Mouse (Mus musculus) midbrain, postnatal 0 days (tissue): ENCODE measurements around the gene Paqr4. TPM values are rescaled to one million over a fixed set of nuclear protein-coding genes. Genes with fewer than 3 reads are reported as not detected.
A peak's percentile ranks its signal among the peaks of the same experiment; 100 is the strongest.

Experiments
- ATAC-seq: fragments of 200-750 bp; cut with Nextera tagmentation; 2 replicates; pipeline ENCODE4 v1.8.0; 2017; ENCODE audit warnings: moderate number of reproducible peaks, mild to moderate bottlenecking, moderate TSS enrichment, moderate library complexity; ENCODE audit not compliant: low FRiP score
- DNase-seq: peaks from one replicate; pipeline ENCODE4 v3.0.0-alpha.2; 2015; ENCODE audit warnings: low spot score
- H3K27ac ChIP-seq: fragments of 300-500 bp; sonication (generic); 2 replicates; pipeline ENCODE4 v1.5.1; 2014; ENCODE audit warnings: low read depth, mild to moderate bottlenecking, low read length, mixed read lengths
- H3K27me3 ChIP-seq: fragments of 300-500 bp; sonication (generic); 2 replicates; pipeline ENCODE4 v1.6.1; 2014; ENCODE audit warnings: low read length, control low read depth, mixed read lengths; ENCODE audit not compliant: insufficient read depth
- H3K36me3 ChIP-seq: fragments of 300-500 bp; sonication (generic); 2 replicates; pipeline ENCODE4 v1.6.1; 2014; ENCODE audit warnings: low read length, control low read depth, mixed read lengths; ENCODE audit not compliant: insufficient read depth
- H3K4me1 ChIP-seq: fragments of 300-500 bp; sonication (generic); 2 replicates; pipeline ENCODE4 v1.6.1; 2014; ENCODE audit warnings: mild to moderate bottlenecking, control low read depth, antibody characterized with exemption, low read length, mixed read lengths; ENCODE audit not compliant: insufficient read depth
- H3K4me2 ChIP-seq: fragments of 300-500 bp; sonication (generic); 2 replicates; pipeline ENCODE4 v1.6.1; 2014; ENCODE audit warnings: low read depth, mild to moderate bottlenecking, low read length, mixed read lengths; ENCODE audit not compliant: poor library complexity, severe bottlenecking
- H3K4me3 ChIP-seq: fragments of 300-500 bp; sonication (generic); 2 replicates; pipeline ENCODE4 v1.5.1; 2014; ENCODE audit warnings: low read depth, mild to moderate bottlenecking, low read length, moderate library complexity
- H3K9ac ChIP-seq: fragments of 300-500 bp; sonication (generic); replicated peaks from 2 replicates; pipeline ENCODE4 v1.6.1; 2014; ENCODE audit warnings: mild to moderate bottlenecking, low read length, moderate library complexity, mixed read lengths; ENCODE audit not compliant: poor library complexity, severe bottlenecking
- H3K9me3 ChIP-seq: fragments of 300-500 bp; sonication (generic); 2 replicates; pipeline ENCODE4 v1.6.1; 2016; ENCODE audit warnings: low read length, control low read depth
- CTCF ChIP-seq: IDR thresholded peaks from 2 replicates; pipeline ENCODE4 v1.5.1; 2016; ENCODE audit warnings: antibody characterized with exemption, mild to moderate bottlenecking
- WGBS: fragments of 180-500 bp; shearing (Covaris S2); extraction: QIAGEN DNeasy Blood & Tissue Kit; methylation state at CpG from one replicate; pipeline ENCODE4 v1.1.7; 2014; 5-methylcytosine and 5-hydroxymethylcytosine counted together
- polyA plus RNA-seq: library from polyadenylated mRNA; unstranded; fragments of >200 nt; fragmentation: Nextera tagmentation; extraction: Ambion mirVana; gene quantifications from 2 replicates; pipeline ENCODE4 v1.2.1, GENCODE M21; 2015
- total RNA-seq: library from RNA; depleted of rRNA; stranded (reverse); fragments of >200 nt; gene quantifications from 2 replicates; pipeline ENCODE4 v1.2.3, GENCODE M21; 2014

Paqr4 gene
- total and polyA plus RNA-seq, 2 experiments from 2014 or later: 66.0 to 103 TPM

DNA sequence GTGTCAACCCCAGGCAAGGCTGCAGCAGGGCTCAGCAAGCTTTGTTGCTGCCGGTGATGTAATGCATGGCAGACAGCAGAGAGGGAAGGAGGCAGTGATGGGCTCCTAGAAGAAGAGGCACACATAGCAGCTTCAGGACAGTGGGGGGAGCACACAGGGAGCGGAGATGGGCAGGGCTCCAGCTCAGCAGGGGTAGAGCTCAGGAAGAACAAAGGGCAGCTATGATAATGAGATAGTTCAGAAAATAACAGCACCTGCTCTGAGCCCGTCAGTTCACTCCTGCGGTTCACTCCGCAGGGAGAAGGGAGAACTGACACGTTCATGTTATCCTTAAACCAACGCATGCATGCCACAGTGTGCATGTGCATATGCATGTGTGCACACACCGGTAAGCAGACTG lies 18.1 kb upstream of the Paqr4 start:
- Histone ChIP-seq H3K4me2 (no peak overlapping the region), H3K36me3 (peaks cover 77% of the 10 kb centered on the region), H3K9me3 (no peaks in the 10 kb centered on the region), H3K9ac (no peak overlapping the region), H3K27ac (no peak overlapping the region), H3K27me3 (no peaks in the 10 kb centered on the region), H3K4me3 (no peak overlapping the region), H3K4me1 (no peaks in the 10 kb centered on the region)
- no peak for TF ChIP-seq CTCF
- DNase-seq: no peak
- WGBS: 54% methylated on average over 8 of the region's 8 CpGs
- ATAC-seq: no peak

DNA sequence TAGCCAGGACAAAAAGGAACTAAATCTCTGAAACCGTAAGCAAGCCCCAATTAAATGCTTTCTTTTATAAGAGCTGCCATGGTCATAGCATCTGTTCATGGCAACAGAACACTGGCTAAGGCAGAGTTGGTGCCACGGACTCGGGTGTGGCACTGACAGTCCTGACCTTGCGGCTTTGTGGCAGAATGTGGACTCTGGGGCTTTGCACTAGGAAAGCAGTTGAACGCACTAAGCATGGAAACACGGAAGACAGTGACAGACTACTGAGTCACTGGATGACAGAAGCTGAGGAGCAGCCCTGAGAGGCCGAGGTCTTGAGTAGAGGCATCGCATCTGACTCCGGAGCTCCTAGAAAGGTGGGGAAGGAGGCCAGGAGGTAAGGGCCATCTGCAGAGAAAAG lies 16.9 kb upstream of the Paqr4 start:
- Histone ChIP-seq H3K4me1 (no peaks in the 10 kb centered on the region), H3K9me3 (no peaks in the 10 kb centered on the region), H3K4me2 (no peak overlapping the region), H3K36me3 (peaks cover 82% of the 10 kb centered on the region), H3K9ac (no peak overlapping the region), H3K27me3 (no peaks in the 10 kb centered on the region), H3K4me3 (no peak overlapping the region), H3K27ac (no peak overlapping the region)
- no peak for TF ChIP-seq CTCF
- DNase-seq: no peak
- ATAC-seq: no peak
- WGBS: 98% methylated on average over 9 of the region's 9 CpGs

DNA sequence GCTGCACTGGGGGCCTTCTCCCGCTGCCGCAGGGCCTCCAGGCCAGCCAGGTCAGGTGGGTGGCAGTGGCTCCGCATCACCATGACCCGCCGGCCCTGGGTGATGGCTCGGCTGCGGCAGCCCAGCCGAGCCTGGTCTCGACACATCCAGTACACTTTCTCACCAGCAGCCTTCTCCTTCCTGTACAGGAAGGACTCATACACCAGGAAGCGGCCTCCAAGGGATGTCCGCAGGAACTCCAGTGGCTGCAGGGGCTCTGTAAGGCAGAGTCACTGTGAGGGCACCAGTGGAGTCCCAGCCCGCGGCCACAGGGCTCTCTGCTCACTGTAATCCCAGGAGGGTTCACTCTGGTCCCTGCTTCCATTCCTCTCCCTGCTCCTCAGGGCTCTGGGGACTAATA lies 15.0 kb upstream of the Paqr4 start:
- ATAC-seq (no peak), DNase-seq (no peak)
- no peaks in the 10 kb centered on the region for H3K4me1 ChIP-seq
- H3K9ac ChIP-seq: no peak overlapping the region
- H3K9me3 ChIP-seq: no peaks in the 10 kb centered on the region
- H3K4me2 ChIP-seq: no peak overlapping the region
- peaks cover 79% of the 10 kb centered on the region for H3K36me3 ChIP-seq
- 90% methylated on average over 13 of the region's 13 CpGs for WGBS
- H3K4me3 ChIP-seq: no peak overlapping the region
- no peak overlapping the region for H3K27ac ChIP-seq
- no peak for TF ChIP-seq CTCF
- H3K27me3 ChIP-seq: no peaks in the 10 kb centered on the region

DNA sequence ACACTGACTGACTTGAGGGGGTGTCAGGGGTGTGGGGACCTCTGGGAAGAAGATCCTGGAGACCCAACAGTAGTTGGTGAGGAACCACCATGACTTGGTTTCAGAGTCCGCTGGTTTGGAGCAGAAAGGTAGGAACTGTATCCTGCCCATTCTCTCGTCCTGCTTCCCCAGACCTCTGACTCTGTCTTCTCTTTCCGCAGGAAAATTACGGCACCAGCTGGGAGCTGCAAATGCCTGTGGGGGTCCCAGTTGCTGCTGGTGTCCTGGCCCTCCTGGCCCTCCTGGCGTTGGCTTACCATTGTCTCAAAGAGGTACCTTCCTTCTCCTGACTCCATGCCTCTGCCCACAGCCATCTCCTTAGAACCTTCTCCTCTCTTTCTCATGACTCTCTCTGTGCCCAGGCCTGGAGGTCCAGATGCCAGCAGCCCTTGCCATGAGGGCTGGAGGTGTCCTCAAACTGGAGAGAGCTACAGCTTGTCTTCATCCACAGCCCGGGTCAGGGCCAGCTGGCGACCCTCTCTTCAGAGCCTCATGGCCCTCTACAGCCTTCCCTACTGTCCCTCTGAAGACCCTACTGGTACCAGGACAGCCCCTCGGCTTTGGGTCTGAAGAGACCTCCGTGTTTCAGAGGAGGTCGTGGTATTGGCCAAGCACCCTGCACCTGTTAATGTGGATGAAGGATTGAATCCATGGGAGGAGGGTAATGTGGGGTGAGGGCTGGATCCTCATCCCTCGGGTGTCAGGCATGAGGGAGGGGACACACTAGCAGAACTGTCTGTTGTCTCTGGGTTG lies 8.9 kb upstream of the Paqr4 start:
- WGBS: 86% methylated on average over 11 of the region's 11 CpGs
- no peak for TF ChIP-seq CTCF
- no peak overlapping the region for H3K4me2 ChIP-seq

DNA sequence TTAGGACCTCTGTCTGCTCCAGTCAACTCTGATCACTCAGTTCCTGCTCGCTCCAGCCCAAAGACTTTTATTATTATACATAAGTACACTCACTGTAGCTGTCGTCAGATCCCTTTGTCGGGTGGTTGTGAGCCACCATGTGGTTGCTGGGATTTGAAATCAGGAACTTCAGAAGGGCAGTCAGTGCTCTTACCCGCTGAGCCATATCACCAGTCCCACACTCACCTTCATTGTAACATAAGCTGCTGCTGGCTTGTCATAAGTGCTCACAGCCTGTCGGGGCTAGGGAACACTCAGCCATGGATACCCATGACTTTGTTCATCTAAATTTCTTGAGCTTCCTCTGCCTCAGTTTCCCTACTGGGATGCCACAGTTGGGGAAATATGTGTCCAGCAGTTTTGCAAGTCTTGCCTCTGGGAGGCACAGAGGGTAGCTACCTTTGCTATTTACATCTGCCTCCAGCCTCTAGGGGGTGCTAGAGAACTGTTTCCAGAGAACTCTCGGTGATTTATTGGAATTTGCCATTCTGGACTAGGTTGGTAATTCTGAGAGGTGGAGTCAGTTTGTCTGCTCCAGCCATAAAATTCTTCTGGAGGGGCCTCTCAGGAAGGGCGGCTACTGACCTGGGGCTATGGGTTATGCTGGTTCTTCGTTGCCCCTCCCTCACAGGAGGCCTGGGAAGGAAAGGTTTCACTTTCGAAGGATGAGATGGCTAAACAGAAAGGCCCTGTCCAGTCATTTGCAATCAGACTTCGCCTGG lies 8.1 kb upstream of the Paqr4 start:
- 37% methylated on average over 10 of the region's 10 CpGs for WGBS
- Histone ChIP-seq H3K27ac (no peak overlapping the region), H3K4me3 (no peak overlapping the region), H3K4me2 (0 out of 2 replicates have a peak overlapping the region, but pooled peaks have one; percentile 12), H3K4me1 (peaks cover 5% of the 10 kb centered on the region), H3K36me3 (peaks cover 31% of the 10 kb centered on the region), H3K27me3 (peaks cover 17% of the 10 kb centered on the region; the same call in 1 of the 2 replicates), H3K9me3 (no peaks in the 10 kb centered on the region), H3K9ac (no peak overlapping the region)
- peak; percentile 71 for DNase-seq
- no peak for ATAC-seq
- peak; percentile 75 for TF ChIP-seq CTCF

More for the DNA sequence above, 8.9 kb upstream of the Paqr4 start:
- Histone ChIP-seq H3K4me1 (peaks cover 5% of the 10 kb centered on the region), H3K9me3 (no peaks in the 10 kb centered on the region), H3K36me3 (peaks cover 39% of the 10 kb centered on the region), H3K27me3 (peaks cover 10% of the 10 kb centered on the region; the same call in 1 of the 2 replicates), H3K4me3 (no peak overlapping the region), H3K9ac (no peak overlapping the region), H3K27ac (no peak overlapping the region)
- DNase-seq: no peak
- ATAC-seq: no peak

DNA sequence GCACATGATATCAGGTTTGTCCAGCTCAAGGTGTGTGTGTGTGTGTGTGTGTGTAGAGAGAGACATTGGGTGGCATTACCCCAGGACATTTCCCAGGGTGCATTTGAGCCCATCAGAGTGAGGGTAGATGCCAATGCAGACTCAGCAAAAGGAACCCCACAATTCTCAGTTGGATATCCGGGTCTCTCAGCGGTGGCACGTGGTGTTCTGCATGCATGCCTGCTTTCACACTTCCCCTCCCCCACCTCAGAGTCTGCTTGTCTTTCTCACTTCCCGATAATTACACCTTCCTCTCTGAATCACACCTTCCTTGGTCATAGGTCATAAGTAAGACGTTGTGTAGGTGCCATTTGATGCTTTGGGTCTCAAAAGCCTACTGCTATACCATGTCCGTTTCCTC lies 7.4 kb upstream of the Paqr4 start:
- Histone ChIP-seq H3K27me3 (peaks cover 24% of the 10 kb centered on the region), H3K4me1 (peaks cover 5% of the 10 kb centered on the region), H3K36me3 (peaks cover 23% of the 10 kb centered on the region), H3K4me2 (no peak overlapping the region), H3K9me3 (no peaks in the 10 kb centered on the region), H3K27ac (no peak overlapping the region), H3K4me3 (no peak overlapping the region), H3K9ac (no peak overlapping the region)
- DNase-seq (no peak), ATAC-seq (no peak)
- WGBS: 43% methylated on average over 6 of the region's 6 CpGs
- no peak for TF ChIP-seq CTCF
